Mouse (Mus musculus) liver, embryonic 18 days (tissue): ENCODE results near the gene Sh3pxd2b. TPM values are rescaled to one million over a fixed set of nuclear protein-coding genes. Genes with fewer than 3 reads are reported as not detected.

Experiments
- polyA plus RNA-seq: library from polyadenylated mRNA; depleted of rRNA; stranded (reverse); fragments of >200 nt; gene quantifications from 2 replicates; pipeline ENCODE4 v1.2.3, GENCODE M21; 2012; rRNA removed

Gene Sh3pxd2b
- 0.78 and 1.0 TPM in 2 replicates for polyA plus RNA-seq

DNA sequence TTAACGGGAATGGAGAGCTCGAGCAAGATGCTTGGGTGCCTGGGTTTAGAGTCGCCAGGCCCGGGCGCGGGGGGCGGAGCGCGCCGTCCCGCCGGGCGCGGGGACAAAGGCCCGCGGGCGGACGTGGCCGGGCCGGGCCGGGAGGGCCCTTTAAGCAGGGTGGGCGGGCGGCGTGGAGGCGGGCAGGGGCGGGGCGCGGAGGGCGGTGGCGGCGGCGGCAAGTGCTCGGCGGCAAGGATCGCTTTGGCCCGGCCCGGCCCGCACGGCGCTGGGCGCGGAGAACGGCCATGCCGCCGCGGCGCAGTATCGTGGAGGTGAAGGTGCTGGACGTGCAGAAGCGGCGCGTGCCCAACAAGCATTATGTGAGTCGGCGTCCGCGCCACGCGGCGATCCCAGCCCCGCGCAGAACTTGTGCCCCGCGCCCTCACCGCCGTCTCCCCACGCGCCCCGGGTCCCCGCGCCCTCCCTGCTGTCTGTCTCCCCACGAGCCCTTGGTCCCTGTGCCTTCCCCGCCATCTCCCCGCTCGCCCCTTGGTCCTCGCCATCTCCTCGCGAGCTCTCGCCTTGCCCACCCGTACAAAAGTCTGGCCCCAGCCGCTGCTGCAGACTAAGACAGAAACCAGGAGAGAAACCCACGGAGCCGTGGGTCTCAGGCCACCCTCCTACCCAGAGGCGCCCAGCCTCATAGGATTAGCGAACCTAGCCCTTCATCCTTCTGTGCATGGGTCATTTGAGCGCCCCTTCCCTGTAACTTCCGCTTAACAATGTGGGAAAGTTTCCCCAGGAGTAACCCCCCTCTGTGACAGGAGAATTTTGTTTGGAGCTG, at the start of gene Sh3pxd2b:
TSS of gene Sh3pxd2b (plus strand) at position 214 of the 826 bp plus-strand sequence.

DNA sequence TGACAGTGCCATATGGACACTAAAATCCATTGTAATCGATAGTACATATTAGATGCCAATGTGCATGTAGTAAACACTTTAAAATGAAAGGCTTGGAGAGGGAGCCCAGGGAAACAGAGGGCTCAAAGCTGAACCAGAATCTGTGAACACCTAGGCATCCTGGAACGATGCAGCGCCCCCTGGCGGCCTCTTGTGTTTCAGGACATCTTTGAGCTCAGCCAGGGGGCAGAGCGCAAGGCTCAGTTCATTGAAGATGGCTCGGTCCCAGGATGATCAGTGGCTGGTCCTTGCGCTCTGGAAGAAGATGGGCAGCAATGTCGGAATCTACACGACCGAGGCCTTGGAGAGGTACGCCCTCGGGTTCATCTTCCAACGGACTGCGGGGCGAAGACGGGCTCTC, 47.8 kb upstream of the Sh3pxd2b start, which contains the start of gene Hbq1a:
TSS of gene Hbq1a (plus strand) at position 205 of the 400 bp plus-strand sequence.

DNA sequence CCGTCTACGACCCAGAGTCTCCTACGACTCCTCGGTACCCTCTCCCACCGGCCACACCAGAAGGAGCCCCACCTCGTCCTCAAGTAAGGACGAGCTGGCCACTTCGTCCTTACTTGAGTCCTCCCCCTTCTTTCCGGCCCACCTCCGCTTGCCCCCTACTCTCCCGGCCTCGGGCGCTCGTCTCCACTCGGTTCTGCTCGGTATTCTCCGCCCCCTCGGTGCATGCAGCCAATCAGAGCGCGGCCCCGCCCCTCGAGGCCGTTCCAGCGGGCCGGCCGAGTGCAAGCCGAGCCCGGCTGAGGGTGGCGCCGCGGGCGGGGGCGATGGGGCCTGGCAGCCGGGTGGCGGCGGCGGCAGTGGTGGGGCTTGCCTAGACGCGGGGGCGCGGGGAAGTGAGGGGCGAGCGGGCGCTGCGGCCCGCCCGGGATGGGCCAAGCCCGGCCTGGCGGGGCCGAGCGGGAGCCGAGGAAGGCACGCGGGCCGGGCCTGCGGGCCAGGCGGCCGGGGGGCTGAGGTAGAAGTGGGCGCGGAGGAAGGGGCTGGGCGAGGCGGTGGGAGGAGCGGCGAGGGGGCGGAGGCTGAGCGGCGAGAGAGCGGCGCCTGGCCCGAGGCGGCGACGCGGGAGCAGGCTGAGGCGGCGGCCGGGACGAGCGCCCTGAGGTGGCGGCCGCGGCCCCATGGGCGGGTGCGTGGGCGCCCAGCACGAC, 107.3 kb downstream of the Sh3pxd2b start, which contains the start of gene Ubtd2:
TSS of gene Ubtd2 (plus strand) at position 571 of the 707 bp plus-strand sequence.

Other genes starting within 250 kb of the Sh3pxd2b start
- gene Il9r, start 147.5 kb upstream of the Sh3pxd2b start, polyA plus RNA-seq, result 0.03 and 0.11 TPM in 2 replicates
- gene Snrnp25, start 142.4 kb upstream of the Sh3pxd2b start, polyA plus RNA-seq, result 32.9 and 34.4 TPM in 2 replicates
- 7.2 TPM in 2 replicates for gene Rhbdf1, start 125.5 kb upstream of the Sh3pxd2b start, polyA plus RNA-seq
- gene Mpg, start 121.3 kb upstream of the Sh3pxd2b start, polyA plus RNA-seq, result 7.9 and 8.0 TPM in 2 replicates
- gene Nprl3, start 80.1 kb upstream of the Sh3pxd2b start, polyA plus RNA-seq, result 26.5 and 30.6 TPM in 2 replicates
- gene Hba-x, start 71.4 kb upstream of the Sh3pxd2b start, polyA plus RNA-seq, result 3.7 and 4.5 TPM in 2 replicates
- gene Hba-a1, start 64.3 kb upstream of the Sh3pxd2b start, polyA plus RNA-seq, result 29,511 and 32,224 TPM in 2 replicates
- 87.2 and 94.5 TPM in 2 replicates for gene Hbq1b, start 60.9 kb upstream of the Sh3pxd2b start, polyA plus RNA-seq
- 100,647 and 102,463 TPM in 2 replicates for gene Hba-a2, start 51.3 kb upstream of the Sh3pxd2b start, polyA plus RNA-seq
- 3.0 and 3.7 TPM in 2 replicates for gene Hbq1a, start 47.8 kb upstream of the Sh3pxd2b start, polyA plus RNA-seq
- gene Ubtd2, start 107.5 kb downstream of the Sh3pxd2b start, polyA plus RNA-seq, result 3.6 and 3.9 TPM in 2 replicates
- gene Efcab9, start 184.3 kb downstream of the Sh3pxd2b start, polyA plus RNA-seq, result 0.08 and 0.12 TPM in 2 replicates
- gene Stk10, start 185.5 kb downstream of the Sh3pxd2b start, polyA plus RNA-seq, result 4.0 and 5.4 TPM in 2 replicates